Mouse (Mus musculus) heart, embryonic 13.5 days (tissue): ENCODE results near the gene Supt3. TPM values are rescaled to one million over a fixed set of nuclear protein-coding genes. Genes with fewer than 3 reads are reported as not detected.
A peak's percentile ranks its signal among the peaks of the same experiment; 100 is the strongest.

Experiments
- ATAC-seq: fragments of 200-750 bp; cut with Nextera tagmentation; 2 replicates; pipeline ENCODE4 v1.8.0; 2017; ENCODE audit warnings: moderate TSS enrichment; ENCODE audit not compliant: insufficient number of reproducible peaks, low FRiP score, low TSS enrichment; ENCODE audit errors: extremely low read depth
- H3K27ac ChIP-seq: fragments of 300-500 bp; sonication (generic); replicated peaks from 2 replicates; pipeline ENCODE4 v1.5.1; 2015; ENCODE audit warnings: moderate library complexity, mild to moderate bottlenecking, inconsistent platforms
- H3K27me3 ChIP-seq: fragments of 300-500 bp; sonication (generic); replicated peaks from 2 replicates; pipeline ENCODE4 v1.6.1; 2015; ENCODE audit warnings: mild to moderate bottlenecking, inconsistent platforms
- H3K36me3 ChIP-seq: fragments of 300-500 bp; sonication (generic); 2 replicates; pipeline ENCODE4 v1.6.1; 2015; ENCODE audit warnings: mild to moderate bottlenecking, inconsistent platforms
- H3K4me1 ChIP-seq: fragments of 300-500 bp; sonication (generic); 2 replicates; pipeline ENCODE4 v1.6.1; 2015; ENCODE audit warnings: inconsistent platforms
- H3K4me2 ChIP-seq: fragments of 300-500 bp; sonication (generic); 2 replicates; pipeline ENCODE4 v1.6.1; 2015; ENCODE audit warnings: inconsistent platforms, mild to moderate bottlenecking, moderate library complexity
- H3K4me3 ChIP-seq: fragments of 300-500 bp; sonication (generic); 2 replicates; pipeline ENCODE4 v1.5.1; 2015; ENCODE audit warnings: moderate library complexity, mild to moderate bottlenecking, inconsistent platforms
- H3K9ac ChIP-seq: fragments of 300-500 bp; sonication (generic); 2 replicates; pipeline ENCODE4 v1.6.1; 2015; ENCODE audit warnings: inconsistent platforms, mild to moderate bottlenecking, moderate library complexity
- H3K9me3 ChIP-seq: fragments of 300-500 bp; sonication (generic); 2 replicates; pipeline ENCODE4 v1.6.1; 2016; ENCODE audit warnings: inconsistent platforms
- WGBS: fragments of 180-500 bp; shearing (Covaris S2); methylation state at CpG from one replicate; pipeline ENCODE4 v1.1.7; 2015; ENCODE audit warnings: mixed read lengths; 5-methylcytosine and 5-hydroxymethylcytosine counted together
- polyA plus RNA-seq: library from polyadenylated mRNA; unstranded; fragments of >200 nt; fragmentation: Nextera tagmentation; extraction: Ambion mirVana; gene quantifications from 2 replicates; pipeline ENCODE4 v1.2.1, GENCODE M21; 2015

Supt3 gene
- polyA plus RNA-seq, 1 experiment from 2014 or later: 20.5 TPM

GRCm38 (mm10) chr17:45063776-45064175, 286.8 kb downstream of the Supt3 start:
- WGBS: 75% methylated on average over 5 of the region's 5 CpGs
- H3K4me3 ChIP-seq: no peak overlapping the region
- no peak overlapping the region for H3K9ac ChIP-seq
- H3K36me3 ChIP-seq: no peaks in the 10 kb centered on the region
- no peak overlapping the region for H3K27ac ChIP-seq
- H3K4me1 ChIP-seq: peaks cover 17% of the 10 kb centered on the region; the same call in 1 of the 2 replicates
- H3K27me3 ChIP-seq: no peaks in the 10 kb centered on the region
- no peak for ATAC-seq
- no peak overlapping the region for H3K4me2 ChIP-seq
- no peaks in the 10 kb centered on the region for H3K9me3 ChIP-seq

DNA sequence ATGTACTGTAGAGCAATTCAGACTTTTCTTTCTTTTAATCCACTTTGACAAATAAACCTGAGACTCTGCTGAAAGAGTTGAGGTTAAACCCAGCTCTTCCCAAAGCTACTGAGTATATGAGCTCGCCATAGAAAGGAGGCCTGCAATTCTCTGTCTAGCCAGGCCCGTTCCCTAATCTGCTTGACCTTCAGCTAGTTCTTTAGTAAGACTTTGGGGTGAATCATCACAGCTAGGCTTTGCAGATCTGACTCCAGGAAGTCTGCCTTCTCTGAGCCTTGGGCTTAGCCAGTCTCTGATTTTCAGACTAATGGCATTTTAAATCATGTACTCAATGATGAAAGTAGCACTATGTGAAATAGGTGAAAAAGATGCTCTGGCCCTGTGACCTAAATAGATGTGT, 288.5 kb downstream of the Supt3 start:
- Histone ChIP-seq H3K4me2 (no peak overlapping the region), H3K4me1 (peaks cover 17% of the 10 kb centered on the region; the same call in 1 of the 2 replicates), H3K9me3 (no peaks in the 10 kb centered on the region), H3K4me3 (no peak overlapping the region), H3K27me3 (no peaks in the 10 kb centered on the region), H3K9ac (no peak overlapping the region), H3K27ac (0 out of 2 replicates have a peak overlapping the region, but pooled peaks have one; percentile 8), H3K36me3 (no peaks in the 10 kb centered on the region)
- WGBS: 44% methylated on average over 2 of the region's 2 CpGs
- ATAC-seq: no peak

DNA sequence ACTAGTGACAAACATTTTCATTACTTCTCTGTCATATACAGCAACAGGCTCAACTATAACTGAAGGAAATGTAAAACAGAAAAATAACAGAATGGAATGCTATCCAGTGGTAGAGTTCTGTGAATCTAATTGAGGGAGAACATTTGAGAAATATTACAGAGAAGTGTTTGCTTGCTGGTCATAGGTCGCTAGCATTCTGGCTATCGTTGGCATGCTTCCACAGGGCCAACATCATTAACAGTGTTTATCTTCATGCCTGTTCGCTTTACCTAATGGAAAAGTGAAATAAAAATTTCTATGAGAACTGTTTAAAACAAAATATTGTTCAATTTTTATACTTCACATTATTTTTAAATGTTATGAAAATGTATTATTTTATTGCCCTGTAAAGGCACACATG, 290.5 kb downstream of the Supt3 start:
- Histone ChIP-seq H3K9ac (no peak overlapping the region), H3K9me3 (no peaks in the 10 kb centered on the region), H3K4me3 (no peak overlapping the region), H3K36me3 (no peaks in the 10 kb centered on the region), H3K27ac (no peak overlapping the region), H3K4me2 (no peak overlapping the region), H3K27me3 (no peaks in the 10 kb centered on the region), H3K4me1 (peaks cover 17% of the 10 kb centered on the region; the same call in 1 of the 2 replicates)
- ATAC-seq: no peak
- 80% methylated on average over 3 of the region's 3 CpGs for WGBS

DNA sequence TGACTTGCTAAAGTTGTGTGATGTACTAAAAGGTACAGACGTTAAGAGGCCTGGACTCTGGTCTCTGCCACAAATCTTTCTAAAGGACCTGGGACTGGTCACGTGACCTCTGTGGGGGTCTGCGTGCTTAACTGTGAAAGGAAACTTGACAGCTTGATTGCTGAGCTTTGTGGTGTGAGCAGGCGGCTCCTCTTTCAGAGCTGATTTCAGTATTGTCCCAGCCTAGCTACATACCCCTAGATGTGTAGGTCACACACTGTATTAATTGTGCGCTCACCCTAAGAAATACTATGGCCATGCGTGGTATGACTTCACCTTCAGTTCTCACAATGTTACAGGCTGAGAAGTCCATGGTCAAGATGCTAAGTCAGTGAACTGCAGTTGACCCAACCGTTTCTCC, 291.4 kb downstream of the Supt3 start:
- 57% methylated on average over 7 of the region's 7 CpGs for WGBS
- no peak for ATAC-seq
- H3K4me2 ChIP-seq: no peak overlapping the region
- peaks cover 17% of the 10 kb centered on the region; the same call in 1 of the 2 replicates for H3K4me1 ChIP-seq
- H3K36me3 ChIP-seq: no peaks in the 10 kb centered on the region
- H3K4me3 ChIP-seq: no peak overlapping the region
- no peaks in the 10 kb centered on the region for H3K27me3 ChIP-seq
- H3K9ac ChIP-seq: no peak overlapping the region
- no peak overlapping the region for H3K27ac ChIP-seq
- H3K9me3 ChIP-seq: no peaks in the 10 kb centered on the region

DNA sequence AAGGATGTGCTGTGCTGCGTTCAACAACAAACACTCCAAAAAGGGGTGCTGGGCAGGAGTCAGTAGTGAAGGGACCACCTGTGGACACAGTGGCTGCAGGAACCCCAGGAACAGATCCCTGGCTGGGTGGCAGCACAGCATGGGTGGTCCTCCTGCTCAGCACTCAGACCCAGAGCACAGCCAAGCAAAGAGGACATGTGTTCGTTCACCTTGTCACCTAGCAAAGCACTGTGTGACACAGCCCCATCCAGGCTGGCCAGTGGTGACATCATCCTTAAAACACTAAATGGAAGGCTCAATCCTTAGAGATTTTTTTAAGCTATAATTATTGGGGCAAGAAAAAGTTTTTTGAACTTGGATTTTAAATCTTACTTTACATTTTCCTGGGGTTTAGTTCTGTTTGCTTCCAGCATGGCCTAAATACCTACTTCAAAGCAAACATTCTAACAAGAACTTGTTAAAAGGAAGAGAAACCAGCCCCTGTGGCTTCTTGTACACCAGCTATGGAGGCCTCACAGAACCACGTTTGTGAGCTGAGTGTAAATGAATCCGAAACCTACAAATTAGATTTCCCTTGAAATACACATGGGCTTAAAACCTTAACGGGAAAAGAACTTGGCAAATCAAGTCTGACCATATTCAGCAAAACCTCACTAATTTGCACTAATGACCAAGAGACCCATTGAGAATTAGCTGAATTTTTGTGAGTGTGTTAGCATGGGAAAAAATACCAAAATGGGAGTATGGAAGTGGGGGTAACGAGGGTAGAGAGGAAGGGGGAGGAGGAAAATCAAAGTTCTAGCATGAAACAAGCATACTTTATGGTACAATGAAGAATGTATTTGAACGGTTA, 295.8 kb downstream of the Supt3 start:
- H3K9ac ChIP-seq: no peak overlapping the region
- no peaks in the 10 kb centered on the region for H3K36me3 ChIP-seq
- no peaks in the 10 kb centered on the region; the same call in 1 of the 2 replicates for H3K4me1 ChIP-seq
- no peak for ATAC-seq
- WGBS: 70% methylated on average over 7 of the region's 7 CpGs
- H3K27me3 ChIP-seq: no peaks in the 10 kb centered on the region
- no peaks in the 10 kb centered on the region for H3K9me3 ChIP-seq
- no peak overlapping the region for H3K4me2 ChIP-seq
- no peak overlapping the region for H3K27ac ChIP-seq
- no peak overlapping the region for H3K4me3 ChIP-seq

DNA sequence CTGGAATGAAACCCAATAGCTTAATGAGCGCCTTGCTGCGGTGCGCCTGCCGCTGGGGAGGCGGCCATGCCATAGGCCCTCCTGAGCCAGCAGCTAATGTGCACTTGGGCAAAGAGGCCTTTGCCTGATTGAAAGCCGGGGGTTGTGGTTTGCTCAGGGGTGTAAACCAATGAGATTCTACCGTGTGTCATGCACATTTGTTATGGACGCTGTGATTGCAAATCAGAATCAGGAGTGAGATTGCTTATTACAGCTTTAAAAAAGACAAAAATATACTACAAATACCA, 296.3 kb downstream of the Supt3 start:
- Histone ChIP-seq H3K27ac (no peak overlapping the region), H3K4me2 (no peak overlapping the region), H3K4me3 (no peak overlapping the region), H3K4me1 (no peaks in the 10 kb centered on the region; the same call in 1 of the 2 replicates), H3K27me3 (no peaks in the 10 kb centered on the region), H3K36me3 (no peaks in the 10 kb centered on the region), H3K9me3 (no peaks in the 10 kb centered on the region), H3K9ac (no peak overlapping the region)
- 89% methylated on average over 8 of the region's 8 CpGs for WGBS
- ATAC-seq: no peak

DNA sequence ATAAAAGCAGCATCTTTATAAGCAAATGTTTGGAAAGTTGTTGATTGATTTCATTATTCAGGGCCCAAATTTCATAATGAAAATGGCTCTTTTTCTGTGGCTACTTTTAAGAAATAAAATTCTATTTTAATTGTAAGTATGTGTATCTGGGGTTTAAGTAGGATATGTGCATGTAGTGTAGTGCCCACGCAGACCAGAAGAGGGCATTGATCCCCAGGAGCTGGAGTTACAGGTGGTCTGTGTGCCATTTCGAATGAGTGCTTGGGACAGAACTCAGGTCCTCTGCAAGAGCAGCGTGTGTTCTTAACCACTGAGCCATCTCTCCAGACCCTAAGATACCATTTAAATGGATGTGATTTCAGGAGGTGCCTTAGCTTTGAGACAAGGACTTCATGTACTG, 296.8 kb downstream of the Supt3 start:
- H3K27me3 ChIP-seq: no peaks in the 10 kb centered on the region
- no peaks in the 10 kb centered on the region for H3K9me3 ChIP-seq
- ATAC-seq: no peak
- H3K4me2 ChIP-seq: no peak overlapping the region
- no peaks in the 10 kb centered on the region for H3K4me1 ChIP-seq
- H3K36me3 ChIP-seq: no peaks in the 10 kb centered on the region
- WGBS: 82% methylated on average over 3 of the region's 3 CpGs
- no peak overlapping the region for H3K4me3 ChIP-seq
- no peak overlapping the region for H3K9ac ChIP-seq
- H3K27ac ChIP-seq: no peak overlapping the region

- no peak overlapping the region for H3K4me3 ChIP-seq
- H3K9ac ChIP-seq: no peak overlapping the region
- WGBS: 87% methylated on average over 4 of the region's 4 CpGs
- H3K4me1 ChIP-seq: peaks cover 5% of the 10 kb centered on the region; the same call in 1 of the 2 replicates
- no peaks in the 10 kb centered on the region for H3K36me3 ChIP-seq
- no peak for ATAC-seq
- H3K9me3 ChIP-seq: no peaks in the 10 kb centered on the region
- H3K4me2 ChIP-seq: no peak overlapping the region
- H3K27me3 ChIP-seq: no peaks in the 10 kb centered on the region
- H3K27ac ChIP-seq: no peak overlapping the region
Observed at GRCm38 (mm10) chr17:45076951-45077350, 300.0 kb downstream of the Supt3 start.

- WGBS: 70% methylated on average over 14 of the region's 14 CpGs
- Histone ChIP-seq H3K4me3 (no peak overlapping the region), H3K4me1 (peaks cover 9% of the 10 kb centered on the region; the same call in 1 of the 2 replicates), H3K9me3 (no peaks in the 10 kb centered on the region), H3K27ac (no peak overlapping the region), H3K27me3 (no peaks in the 10 kb centered on the region), H3K9ac (no peak overlapping the region), H3K36me3 (no peaks in the 10 kb centered on the region), H3K4me2 (no peak overlapping the region)
- ATAC-seq: no peak
Observed at GRCm38 (mm10) chr17:45077921-45078640, 301.1 kb downstream of the Supt3 start.

GRCm38 (mm10) chr17:45081521-45081920, 304.6 kb downstream of the Supt3 start:
- Histone ChIP-seq H3K9me3 (no peaks in the 10 kb centered on the region), H3K4me1 (peaks cover 9% of the 10 kb centered on the region; the same call in 1 of the 2 replicates), H3K4me2 (no peak overlapping the region), H3K36me3 (no peaks in the 10 kb centered on the region), H3K27ac (no peak overlapping the region), H3K4me3 (no peak overlapping the region), H3K9ac (no peak overlapping the region), H3K27me3 (no peaks in the 10 kb centered on the region)
- ATAC-seq: no peak
- WGBS: 77% methylated on average over 8 of the region's 8 CpGs

DNA sequence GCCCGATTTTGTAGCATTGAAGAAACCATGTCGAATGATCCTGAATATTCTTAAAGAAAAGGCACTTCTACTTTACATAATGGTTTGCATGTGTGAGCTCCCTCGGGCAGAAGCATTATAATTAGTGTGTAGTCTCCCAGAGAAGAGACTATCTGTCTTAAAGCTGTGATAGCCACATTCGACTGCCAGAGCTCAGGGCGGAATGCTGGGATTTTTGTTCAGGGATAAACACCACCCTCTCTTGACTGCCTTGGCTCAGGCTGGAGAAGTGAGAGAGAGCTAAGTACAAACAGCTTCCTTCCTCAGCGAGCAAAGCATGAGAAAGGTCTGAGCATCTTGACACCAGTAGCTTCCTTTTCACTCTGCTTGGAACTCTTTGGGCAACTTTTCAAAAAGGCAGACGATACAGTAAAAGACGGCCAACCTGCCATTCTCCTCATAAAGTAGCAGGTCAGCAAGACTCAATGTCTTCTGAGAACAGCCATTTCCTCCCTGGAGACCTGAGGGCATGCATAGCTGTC, 305.1 kb downstream of the Supt3 start:
- Histone ChIP-seq H3K9me3 (no peaks in the 10 kb centered on the region), H3K36me3 (no peaks in the 10 kb centered on the region), H3K9ac (no peak overlapping the region), H3K27me3 (no peaks in the 10 kb centered on the region), H3K27ac (no peak overlapping the region), H3K4me2 (no peak overlapping the region), H3K4me3 (no peak overlapping the region), H3K4me1 (peaks cover 9% of the 10 kb centered on the region; the same call in 1 of the 2 replicates)
- ATAC-seq: no peak
- WGBS: 51% methylated on average over 8 of the region's 8 CpGs
